Mouse (Mus musculus) CD4-positive, CD25-positive, alpha-beta regulatory T cell, adult 4 months (primary cell): ENCODE measurements around the gene Map2k2. TPM values are rescaled to one million over a fixed set of nuclear protein-coding genes. Genes with fewer than 3 reads are reported as not detected.
"Not testable (repeated sequence)": the region's sequence is repeated elsewhere in the genome, so short reads cannot be mapped to it uniquely, and the experiment has no call there.

Experiments used
- ATAC-seq: one replicate; pipeline ENCODE4 v1.8.0; 2017
- polyA plus RNA-seq, 2 experiments: library from polyadenylated mRNA; unstranded; fragments of 100-300 nt; shearing (Covaris generic); gene quantifications; one replicate each; pipeline ENCODE4 v1.2.1; 2017

Map2k2 gene
- polyA plus RNA-seq, 2 experiments from 2014 or later: 21.5 to 28.1 TPM

- ATAC-seq: no peak
Measured at GRCm38 (mm10) chr10:81143845-81144437, 38.2 kb downstream of the Map2k2 start.

GRCm38 (mm10) chr10:81144667-81145066 lies 39.0 kb downstream of the Map2k2 start:
- no peak for ATAC-seq

DNA sequence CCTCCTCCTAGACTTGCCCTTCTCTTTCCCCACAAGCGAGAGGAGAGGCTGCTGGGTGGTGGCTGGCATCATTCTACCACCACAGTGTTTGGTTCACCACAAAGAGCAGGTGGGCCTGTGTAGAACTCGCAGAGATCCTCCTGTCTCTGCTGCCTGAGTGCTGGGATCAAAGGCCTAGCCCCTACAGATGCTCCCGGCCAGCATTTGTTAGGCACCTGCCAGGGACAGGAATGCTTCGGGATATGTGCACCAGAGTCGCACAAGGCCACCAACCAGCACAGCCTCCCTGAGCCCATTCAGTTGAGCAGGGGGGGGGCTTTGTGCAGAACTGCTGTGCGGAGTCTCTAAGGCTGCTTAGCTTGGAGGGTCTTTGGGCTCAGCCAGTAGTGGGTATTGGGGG lies 39.6 kb downstream of the Map2k2 start:
- ATAC-seq: no peak

- ATAC-seq: no peak
Measured at GRCm38 (mm10) chr10:81145778-81146177, 40.1 kb downstream of the Map2k2 start.

DNA sequence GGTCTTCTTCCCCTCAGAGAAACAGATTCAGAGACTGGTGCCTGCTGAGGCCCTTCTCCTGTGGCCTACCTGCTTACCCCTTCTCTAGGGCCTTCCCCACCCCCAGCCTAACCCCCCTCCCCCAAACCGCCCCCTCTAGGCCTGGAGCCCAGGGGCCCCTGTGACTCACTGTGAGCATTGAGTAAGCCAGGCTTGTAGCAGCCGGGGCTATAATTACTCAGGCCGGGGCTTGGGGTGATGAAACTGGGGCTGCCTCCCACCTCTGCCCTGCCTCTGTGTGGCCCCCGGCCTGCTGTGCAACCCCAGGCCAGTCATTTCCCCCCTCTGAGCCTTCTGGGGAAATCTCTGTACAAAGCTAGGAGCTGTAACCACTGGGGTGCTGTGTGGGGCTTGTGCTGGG lies 40.6 kb downstream of the Map2k2 start:
- no peak for ATAC-seq

GRCm38 (mm10) chr10:81151261-81151660 lies 45.5 kb downstream of the Map2k2 start:
- ATAC-seq: no peak

- ATAC-seq: no peak
Measured at GRCm38 (mm10) chr10:81152609-81153008, 46.9 kb downstream of the Map2k2 start.

DNA sequence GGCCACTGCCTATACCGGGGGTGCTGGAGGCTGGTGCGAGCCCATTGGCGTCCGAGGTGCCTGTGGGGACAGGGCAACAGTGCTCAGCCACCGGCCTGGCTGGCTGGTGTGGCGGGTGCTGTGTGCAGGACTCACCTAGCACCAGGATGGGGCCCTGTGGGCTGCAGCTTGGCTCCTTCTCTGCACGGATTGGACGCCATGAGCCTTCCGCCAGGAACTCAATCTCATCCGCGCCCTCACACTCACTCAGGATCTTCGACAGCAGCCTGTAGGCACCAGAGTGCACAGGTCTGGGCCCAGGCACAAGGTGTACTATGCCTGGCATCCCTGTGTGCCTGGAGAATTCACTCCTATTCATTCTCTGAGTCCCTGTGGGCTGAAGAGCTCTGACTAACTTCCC lies 48.6 kb downstream of the Map2k2 start:
- no peak for ATAC-seq

DNA sequence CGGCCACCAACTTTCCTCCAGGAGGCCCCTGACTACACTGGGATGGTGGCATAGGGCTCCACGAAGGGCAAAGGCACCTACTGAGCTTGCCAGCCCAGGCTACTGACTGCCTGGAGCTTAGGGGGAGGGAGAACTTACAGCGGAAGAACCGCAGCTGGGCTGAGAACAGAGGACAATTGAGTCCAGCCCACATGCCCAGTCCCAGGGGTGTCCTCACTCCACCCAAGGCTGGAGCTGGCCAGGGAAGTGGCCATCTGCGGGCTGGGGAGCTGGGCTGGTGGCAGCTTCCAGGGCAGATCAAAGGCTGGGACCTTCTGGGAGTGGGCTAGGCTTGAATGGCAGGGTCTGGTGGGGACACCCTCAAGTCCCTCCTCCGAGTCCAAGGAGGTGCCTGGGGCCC lies 49.0 kb downstream of the Map2k2 start:
- ATAC-seq: no peak

DNA sequence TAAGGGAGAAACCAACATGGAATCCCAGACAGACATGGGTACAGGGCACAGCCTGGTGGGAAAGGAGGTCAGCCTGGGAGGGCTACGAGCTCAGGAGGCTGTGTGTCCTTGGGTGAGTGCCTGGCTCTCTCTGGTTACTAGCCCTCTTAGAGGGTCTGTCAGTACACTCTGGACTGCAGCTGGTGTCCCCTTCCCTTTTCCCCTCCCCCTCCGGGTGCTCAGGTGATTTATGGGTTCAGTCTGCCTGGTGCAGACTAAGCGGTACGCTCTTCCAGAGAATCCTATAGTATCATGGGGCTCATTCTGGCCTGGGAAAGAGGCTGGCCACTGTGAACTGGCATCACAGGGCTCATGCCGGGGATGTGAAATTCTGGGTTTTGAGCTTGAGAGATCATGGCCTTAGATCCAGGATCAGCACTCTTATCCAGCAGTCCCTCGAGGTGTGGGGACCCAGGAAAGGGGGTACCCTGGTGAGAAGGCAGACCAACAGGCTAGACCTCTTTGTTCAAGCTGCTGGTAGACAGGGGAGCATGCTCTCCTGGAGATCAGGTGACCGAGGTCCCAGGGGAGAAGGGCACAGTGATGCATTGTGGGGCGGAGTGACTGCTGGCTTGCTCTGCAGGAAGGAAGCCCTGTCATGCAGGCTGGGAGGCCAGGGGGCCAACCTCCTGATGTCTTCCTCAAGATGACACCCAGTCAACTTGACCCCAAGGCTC lies 56.0 kb downstream of the Map2k2 start:
- ATAC-seq: no peak

DNA sequence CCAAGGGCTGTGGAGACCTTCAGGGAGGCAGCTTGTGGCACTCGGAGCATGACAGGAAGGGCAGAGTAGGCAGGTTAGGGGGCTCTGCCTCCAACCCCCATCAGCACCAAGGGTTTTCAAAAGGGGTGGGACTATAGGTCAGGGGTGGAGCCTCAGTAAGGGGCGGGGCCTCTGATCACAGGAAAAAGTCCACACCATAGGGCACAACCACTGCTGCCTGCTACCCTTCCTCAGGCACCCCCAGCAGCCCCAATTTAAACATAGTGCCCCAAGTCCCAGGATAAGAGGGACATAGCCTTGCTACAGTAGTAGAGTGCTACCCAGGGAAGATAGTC lies 56.6 kb downstream of the Map2k2 start:
- ATAC-seq: no peak

GRCm38 (mm10) chr10:81165118-81165517 lies 59.4 kb downstream of the Map2k2 start:
- no peak for ATAC-seq

- ATAC-seq: peak; percentile 82
Measured at GRCm38 (mm10) chr10:81167200-81168086, 61.7 kb downstream of the Map2k2 start, which contains the start of gene Pias4. Gene Pias4, minus strand, starts transcription at chr10:81167923.

- peak; percentile 22 for ATAC-seq
Measured at GRCm38 (mm10) chr10:81168087-81168431, 62.3 kb downstream of the Map2k2 start.

DNA sequence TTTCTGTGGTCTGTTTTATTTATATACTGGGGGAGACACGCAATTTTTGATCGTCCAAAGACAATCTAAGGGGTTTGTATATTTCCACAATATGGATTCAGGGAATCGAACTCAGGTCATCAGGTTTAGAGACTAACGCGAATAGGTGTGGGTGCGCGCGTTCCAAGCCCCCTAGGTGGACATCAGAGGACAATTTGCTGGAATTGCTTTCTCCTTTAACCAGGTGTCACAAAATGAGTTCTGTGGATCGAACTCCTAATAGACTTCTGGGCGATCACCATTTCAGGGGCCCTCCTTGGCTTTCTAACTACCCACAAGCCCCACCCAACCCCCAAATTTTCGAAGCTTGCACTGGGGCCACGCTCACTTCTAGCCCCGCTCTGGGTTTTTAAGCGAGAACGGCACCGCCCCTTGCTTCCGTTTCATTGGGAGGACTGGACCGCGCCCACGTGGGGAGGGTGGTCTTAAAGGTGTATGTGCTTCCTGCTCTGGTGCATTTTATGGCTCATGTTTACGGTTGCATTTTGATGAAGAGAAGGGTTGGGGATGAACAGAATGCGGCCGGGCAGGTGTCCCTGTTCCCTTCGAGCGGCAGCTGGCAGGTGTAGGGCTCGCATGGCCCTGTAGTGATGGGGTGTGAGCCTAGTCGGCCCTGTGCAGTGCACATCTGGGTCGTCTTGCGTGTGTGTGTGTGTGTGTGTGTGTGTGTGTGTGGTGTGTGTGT lies 63.0 kb downstream of the Map2k2 start:
- peak; percentile 45 for ATAC-seq

DNA sequence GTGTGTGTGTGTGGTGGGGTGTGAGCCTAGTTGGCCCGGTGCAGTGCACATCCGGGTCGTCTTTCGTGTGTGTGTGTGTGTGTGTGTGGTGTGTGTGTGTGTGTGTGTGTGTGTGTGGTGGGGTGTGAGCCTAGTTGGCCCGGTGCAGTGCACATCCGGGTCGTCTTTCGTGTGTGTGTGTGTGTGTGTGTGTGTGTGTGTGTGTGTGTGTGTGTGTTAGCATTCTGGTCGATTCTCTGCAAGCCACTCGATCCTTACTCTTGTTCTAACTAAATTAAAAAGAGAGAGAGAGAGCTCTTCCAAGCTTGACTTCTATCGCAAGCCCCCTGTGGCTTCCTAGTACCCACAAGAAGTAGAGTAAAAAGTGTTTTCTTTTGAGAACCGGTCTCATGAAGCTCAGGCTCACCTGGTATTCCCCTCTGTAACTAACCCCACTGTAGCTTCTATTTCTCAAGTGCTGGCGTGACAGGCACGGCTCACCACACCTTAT lies 63.7 kb downstream of the Map2k2 start:
- peak; percentile 40 for ATAC-seq

- ATAC-seq: peak; percentile 36
Measured at GRCm38 (mm10) chr10:81173132-81173531, 67.4 kb downstream of the Map2k2 start.

DNA sequence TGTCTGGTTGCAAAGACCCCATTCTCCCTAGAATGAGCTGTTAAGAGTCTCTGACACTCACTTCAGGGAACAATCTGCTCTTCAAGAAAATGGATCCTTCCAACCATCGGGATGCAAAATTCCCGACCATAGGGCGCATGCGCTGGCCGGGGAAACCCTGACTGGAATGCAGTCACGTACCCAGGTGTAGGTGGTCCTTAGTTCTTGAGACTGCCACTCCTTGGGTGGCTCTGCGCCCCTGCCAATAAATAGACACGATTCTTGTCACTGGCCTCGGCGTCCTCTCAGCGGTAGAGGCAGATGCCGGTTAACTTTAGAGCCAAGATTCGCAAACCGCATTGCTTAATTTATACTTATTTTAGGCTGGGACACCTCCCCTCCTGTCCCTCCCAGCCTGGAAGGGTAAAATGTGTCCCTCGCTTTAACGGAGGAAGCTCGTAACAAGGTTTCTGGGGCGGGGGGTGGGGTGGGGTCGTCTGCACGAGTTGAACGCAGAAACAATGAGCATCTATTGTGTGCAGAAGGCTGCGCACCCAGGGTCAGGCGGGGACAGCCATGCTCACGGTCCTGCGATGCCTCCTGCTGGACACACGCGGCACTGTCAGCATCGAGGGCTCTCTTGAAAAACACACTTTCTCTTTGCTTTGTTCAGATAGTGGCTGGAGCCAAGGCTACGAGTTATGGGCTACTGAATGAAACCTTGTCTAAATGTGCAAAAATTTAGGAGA lies 69.1 kb downstream of the Map2k2 start:
- peak; percentile 51 for ATAC-seq

DNA sequence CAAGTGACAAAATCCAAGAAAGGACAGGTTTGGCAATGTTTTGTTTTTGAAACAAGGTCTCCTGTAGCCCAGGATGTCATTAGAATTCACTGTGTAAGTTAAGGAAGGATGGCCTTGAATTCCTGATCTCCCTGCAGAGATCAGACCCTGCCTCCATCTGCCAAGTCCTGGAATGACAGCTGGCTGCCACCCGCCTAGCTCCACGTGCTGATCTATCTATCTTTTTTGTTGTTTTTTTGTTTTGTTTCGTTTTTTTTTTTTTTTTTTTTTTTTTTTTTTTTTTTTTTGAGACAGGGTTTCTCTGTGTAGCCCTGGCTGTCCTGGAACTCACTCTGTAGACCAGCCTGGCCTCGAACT lies 69.6 kb downstream of the Map2k2 start:
- not testable (repeated sequence) for ATAC-seq

- ATAC-seq: no peak
Measured at GRCm38 (mm10) chr10:81175936-81176465, 70.3 kb downstream of the Map2k2 start.

DNA sequence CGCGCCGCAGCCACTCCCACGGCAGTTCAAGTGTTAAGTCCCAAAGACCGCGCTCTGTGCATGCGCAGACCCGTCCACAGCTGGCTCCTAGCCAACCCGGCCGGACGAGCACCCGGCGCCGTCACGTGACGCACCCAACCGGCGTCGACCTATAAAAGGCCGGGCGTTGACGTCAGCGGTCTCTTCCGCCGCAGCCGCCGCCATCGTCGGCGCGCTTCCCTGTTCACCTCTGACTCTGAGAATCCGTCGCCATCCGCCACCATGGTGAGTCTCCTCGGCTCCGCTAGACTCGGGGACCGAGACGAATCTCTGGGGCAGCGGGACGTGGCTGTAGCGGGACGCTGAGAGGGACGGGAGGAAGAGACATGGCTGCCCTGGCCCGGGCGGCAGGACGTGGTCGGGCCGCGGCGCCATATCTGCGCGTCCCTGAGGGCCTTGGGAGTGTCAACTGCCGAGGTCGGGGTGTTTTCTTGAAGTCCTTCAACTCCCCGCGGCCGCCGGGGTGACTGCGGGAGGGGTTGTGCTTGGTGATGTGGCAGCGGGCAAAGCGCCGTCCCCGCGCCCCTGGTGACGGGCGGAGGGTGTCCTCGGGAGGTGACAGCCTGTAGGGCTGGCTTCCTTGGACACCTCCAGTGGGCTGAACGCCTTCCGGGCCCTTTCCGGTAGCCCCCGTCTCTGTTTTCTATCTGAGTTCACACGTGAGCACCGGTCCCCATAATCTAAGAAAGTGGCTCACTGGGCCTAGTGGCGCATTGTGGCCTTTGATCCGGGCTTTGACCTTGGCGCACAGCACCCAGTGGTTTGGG lies 71.0 kb downstream of the Map2k2 start, which contains the start of gene Eef2:
TSS of gene Eef2 (plus strand) at position 166 of the 806 bp plus-strand sequence.
- ATAC-seq: peak; percentile 73
